Mouse (Mus musculus): ENCODE measurements around the gene Trim33. TPM values are rescaled to one million over a fixed set of nuclear protein-coding genes. Genes with fewer than 3 reads are reported as not detected.

The Trim33 gene
- polyA plus RNA-seq, 2 experiments from 2014 or later = 51.4 to 52.6 TPM

GRCm38 (mm10) chr3:103361150-103361549 is 82.1 kb downstream of the Trim33 start:
- ATAC-seq = no peak

- ATAC-seq = no peak
Observed at GRCm38 (mm10) chr3:103364182-103364945, 85.3 kb downstream of the Trim33 start.

GRCm38 (mm10) chr3:103367176-103367970 is 88.3 kb downstream of the Trim33 start:
- no peak for ATAC-seq

- no peak for ATAC-seq
Observed at GRCm38 (mm10) chr3:103368731-103369130, 89.6 kb downstream of the Trim33 start.

- peak; percentile 50 for ATAC-seq
Observed at GRCm38 (mm10) chr3:103374028-103374427, 94.9 kb downstream of the Trim33 start.

- ATAC-seq = no peak
Observed at GRCm38 (mm10) chr3:103375181-103375855, 96.2 kb downstream of the Trim33 start.

- ATAC-seq = peak; percentile 81
Observed at GRCm38 (mm10) chr3:103378018-103378417, 98.9 kb downstream of the Trim33 start.

- no peak for ATAC-seq
Observed at GRCm38 (mm10) chr3:103379371-103379770, 100.3 kb downstream of the Trim33 start.

- ATAC-seq = no peak
Observed at GRCm38 (mm10) chr3:103380814-103381213, 101.7 kb downstream of the Trim33 start.

- no peak for ATAC-seq
Observed at GRCm38 (mm10) chr3:103381441-103381840, 102.3 kb downstream of the Trim33 start.

- ATAC-seq = peak; percentile 21
Observed at GRCm38 (mm10) chr3:103382872-103383567, 103.9 kb downstream of the Trim33 start.

GRCm38 (mm10) chr3:103384486-103384885 is 105.4 kb downstream of the Trim33 start:
- peak; percentile 3 for ATAC-seq

- ATAC-seq = peak; percentile 33
Observed at GRCm38 (mm10) chr3:103384949-103385348, 105.9 kb downstream of the Trim33 start.

- peak; percentile 70 for ATAC-seq
Observed at GRCm38 (mm10) chr3:103385383-103386291, 106.5 kb downstream of the Trim33 start.

GRCm38 (mm10) chr3:103386292-103387031 is 107.4 kb downstream of the Trim33 start:
- peak; percentile 60 for ATAC-seq

- ATAC-seq = no peak
Observed at GRCm38 (mm10) chr3:103392613-103393258, 113.6 kb downstream of the Trim33 start.

GRCm38 (mm10) chr3:103393283-103394060 is 114.4 kb downstream of the Trim33 start:
- ATAC-seq = no peak

- no peak for ATAC-seq
Observed at GRCm38 (mm10) chr3:103394121-103394520, 115.0 kb downstream of the Trim33 start.

- ATAC-seq = peak; percentile 85
Observed at GRCm38 (mm10) chr3:103397523-103397922, 118.4 kb downstream of the Trim33 start.
